Mouse (Mus musculus): Measurements from ENCODE around the gene Ap2m1.
"Not testable (repeated sequence)": the region's sequence is repeated elsewhere in the genome, so short reads cannot be mapped to it uniquely, and the experiment has no call there.

The Ap2m1 gene

DNA sequence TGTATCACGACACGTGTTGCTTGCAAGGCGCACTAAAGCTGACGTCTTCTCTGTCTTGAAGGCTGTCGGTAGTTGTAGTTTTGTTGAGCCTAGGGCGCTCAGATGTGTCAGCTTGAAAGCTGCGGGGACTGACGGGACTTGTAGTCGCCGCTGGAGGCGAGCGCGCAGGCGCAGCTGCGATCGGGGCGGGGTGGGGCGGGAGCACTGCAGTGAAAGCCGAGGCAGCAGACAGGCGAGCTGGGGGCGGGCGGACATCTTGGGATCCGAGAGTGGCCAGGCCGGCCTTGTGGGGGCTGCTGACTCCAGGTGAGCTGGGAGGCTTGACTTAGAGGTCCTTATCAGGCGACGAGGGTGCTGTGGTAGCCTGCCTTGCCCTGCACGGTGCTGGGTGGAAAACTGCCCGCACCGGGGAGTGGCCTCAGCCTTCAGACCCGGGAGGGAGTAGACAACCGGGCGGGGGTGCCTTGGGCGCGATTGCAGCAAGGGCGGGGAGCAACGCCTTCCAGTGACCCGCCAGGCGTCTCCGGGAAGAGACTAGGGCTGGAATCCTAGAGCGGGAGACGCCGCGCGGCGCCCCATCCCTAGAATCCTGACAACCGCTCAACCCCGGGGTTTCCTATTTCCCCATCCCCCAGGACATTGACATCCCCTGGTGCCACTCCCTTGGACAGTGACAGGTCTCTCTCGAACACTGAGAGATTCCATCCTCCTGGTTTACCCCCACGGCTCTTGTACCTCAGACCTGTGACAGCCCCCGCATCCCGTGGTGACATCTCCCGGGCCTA is at the start of gene Ap2m1:
TSS of gene Ap2m1 (plus strand) at position 183 of the 785 bp plus-strand sequence.
- DNase-seq (ENCODE audit: extremely low read depth, low read depth, low spot score) = peak; percentile 98

DNA sequence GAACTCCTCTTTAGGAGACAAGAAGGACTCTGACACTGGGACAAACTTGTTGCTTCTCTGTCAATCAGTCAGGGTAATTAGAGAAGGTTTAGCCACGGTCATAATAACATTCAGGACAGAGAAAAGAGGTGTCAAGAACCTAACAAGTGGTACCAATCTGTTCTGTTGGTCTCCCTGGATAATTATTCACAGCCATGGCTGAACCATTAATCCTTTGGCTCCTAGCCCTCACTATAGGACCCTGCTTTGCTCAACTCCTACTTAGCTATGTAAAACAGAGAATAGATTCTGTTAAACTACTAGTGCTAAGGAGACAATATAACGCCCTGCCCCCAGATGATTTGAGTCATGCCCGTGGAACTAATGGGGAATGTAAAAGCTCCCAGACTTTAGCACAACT is 49.2 kb upstream of the Ap2m1 start:
- no peak for DNase-seq (ENCODE audit: extremely low read depth, low read depth, low spot score)

- no peak for DNase-seq (ENCODE audit: extremely low read depth, low read depth, low spot score)
Observed at GRCm38 (mm10) chr16:20488151-20488550, 47.1 kb upstream of the Ap2m1 start.

- not testable (repeated sequence) for DNase-seq (ENCODE audit: extremely low read depth, low read depth, low spot score)
Observed at GRCm38 (mm10) chr16:20488751-20489150, 46.5 kb upstream of the Ap2m1 start.

GRCm38 (mm10) chr16:20489233-20489632 is 46.0 kb upstream of the Ap2m1 start:
- no peak for DNase-seq (ENCODE audit: extremely low read depth, low read depth, low spot score)

GRCm38 (mm10) chr16:20490581-20490980 is 44.7 kb upstream of the Ap2m1 start:
- no peak for DNase-seq (ENCODE audit: extremely low read depth, low read depth, low spot score)

- no peak for DNase-seq (ENCODE audit: extremely low read depth, low read depth, low spot score)
Observed at GRCm38 (mm10) chr16:20491301-20491700, 44.0 kb upstream of the Ap2m1 start.

- no peak for DNase-seq (ENCODE audit: extremely low read depth, low read depth, low spot score)
Observed at GRCm38 (mm10) chr16:20493452-20493851, 41.8 kb upstream of the Ap2m1 start.

GRCm38 (mm10) chr16:20496671-20497600 is 38.3 kb upstream of the Ap2m1 start:
- DNase-seq (ENCODE audit: extremely low read depth, low read depth, low spot score) = peak; percentile 59

DNA sequence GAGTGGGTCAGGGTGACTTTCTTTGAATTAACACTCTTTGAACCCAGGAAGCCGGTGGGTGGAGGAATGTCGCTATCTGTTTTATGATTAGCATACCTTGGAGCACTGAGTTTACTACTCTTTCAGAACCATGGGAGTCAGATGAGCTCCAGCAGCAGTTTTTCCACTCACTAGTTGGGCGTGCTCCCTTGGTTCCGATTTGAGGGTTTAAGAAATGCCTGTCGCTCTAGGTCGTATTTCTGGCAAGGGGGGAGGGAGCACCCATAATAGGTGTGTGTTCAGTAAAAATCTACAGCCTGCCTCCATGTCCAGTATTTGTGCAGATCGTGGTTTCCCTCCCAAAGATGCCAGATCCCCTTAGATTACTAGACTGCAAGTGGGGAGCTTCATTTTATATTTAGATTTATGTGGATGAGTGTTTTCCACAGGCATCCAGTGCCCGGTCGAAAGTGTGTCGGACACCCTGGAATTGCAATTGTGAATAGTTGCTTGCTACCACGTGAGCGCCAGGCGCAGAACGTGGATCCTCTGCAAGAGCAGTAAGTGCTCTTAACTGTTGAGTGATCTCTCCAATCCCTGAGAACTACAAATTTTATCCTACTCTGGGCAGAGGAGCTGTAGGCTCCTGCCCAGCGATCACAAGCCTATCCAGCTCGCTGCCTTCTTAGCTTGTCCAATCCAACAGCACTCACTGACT is 37.1 kb upstream of the Ap2m1 start:
- DNase-seq (ENCODE audit: extremely low read depth, low read depth, low spot score) = no peak

- peak; percentile 73 for DNase-seq (ENCODE audit: extremely low read depth, low read depth, low spot score)
Observed at GRCm38 (mm10) chr16:20498677-20499475, 36.4 kb upstream of the Ap2m1 start, which contains the start of gene Eif2b5. Eif2b5 (plus strand) TSS chr16:20498817.

DNA sequence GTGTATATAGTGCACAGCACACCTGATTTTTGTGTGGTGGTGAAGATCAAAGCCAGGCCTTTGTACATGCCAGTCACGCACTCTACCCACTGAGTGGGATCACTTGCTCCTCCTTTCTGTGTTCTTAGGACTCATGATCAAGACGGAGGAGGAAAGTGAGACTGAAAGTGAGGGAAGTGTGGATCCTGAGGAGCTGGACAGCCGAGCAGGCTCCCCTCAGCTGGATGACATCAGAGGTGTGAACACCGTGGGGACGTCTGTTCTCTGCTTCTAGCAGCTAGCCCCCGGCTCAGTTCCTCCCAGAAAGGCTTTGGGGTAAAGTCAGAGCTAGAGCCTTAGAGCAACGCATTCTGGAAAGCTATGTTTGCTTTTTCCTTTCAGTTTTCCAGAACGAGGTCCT is 29.3 kb upstream of the Ap2m1 start:
- DNase-seq (ENCODE audit: extremely low read depth, low read depth, low spot score) = no peak

DNA sequence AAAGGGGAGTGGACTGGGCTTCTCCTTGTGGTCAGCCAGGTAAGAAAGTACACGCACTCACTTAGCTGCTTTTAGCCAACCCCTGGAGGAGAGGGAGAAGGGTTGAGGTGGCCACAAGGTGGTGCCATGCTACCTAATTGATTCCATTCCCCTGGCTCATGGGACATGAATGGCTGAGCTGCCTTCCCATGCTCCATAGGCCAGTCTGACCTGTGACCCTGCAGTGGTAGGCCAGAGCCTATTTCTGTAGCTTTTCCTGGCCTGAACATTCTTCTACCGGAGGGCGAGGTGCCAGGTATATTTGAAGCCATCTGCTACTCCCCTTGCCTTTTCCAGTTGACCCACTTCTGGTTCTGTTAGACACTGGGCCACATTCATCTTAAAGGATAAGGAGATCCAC is 25.9 kb upstream of the Ap2m1 start:
- no peak for DNase-seq (ENCODE audit: extremely low read depth, low read depth, low spot score)

DNA sequence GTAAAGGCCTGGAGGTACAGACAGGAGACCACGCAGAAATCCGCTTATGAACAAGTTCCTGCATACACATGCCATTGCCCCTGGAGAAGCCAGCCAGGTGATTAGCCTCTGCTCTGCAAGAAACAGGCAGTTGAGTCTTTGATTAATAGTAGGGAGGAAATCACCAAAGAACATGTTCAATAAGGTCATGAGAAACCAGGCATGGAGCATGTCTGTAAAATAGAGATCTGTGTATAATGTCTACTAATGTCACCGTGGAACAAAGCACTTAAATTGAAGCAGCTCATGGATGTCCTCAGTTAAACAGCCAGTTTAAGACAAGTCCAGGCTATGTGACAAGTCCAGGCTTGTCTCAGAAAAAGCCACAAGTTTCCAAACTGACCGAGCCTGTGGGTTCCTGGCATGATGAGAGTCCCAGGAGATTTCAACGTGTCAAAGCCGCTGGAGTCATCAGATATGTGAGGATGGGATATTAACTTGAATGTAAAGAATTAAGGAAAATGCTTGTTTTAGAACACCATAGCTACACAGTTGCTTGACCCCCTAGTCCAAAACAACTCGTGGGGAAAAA is 23.9 kb upstream of the Ap2m1 start:
- peak; percentile 56 for DNase-seq (ENCODE audit: extremely low read depth, low read depth, low spot score)

- DNase-seq (ENCODE audit: extremely low read depth, low read depth, low spot score) = no peak
Observed at GRCm38 (mm10) chr16:20516032-20516431, 19.2 kb upstream of the Ap2m1 start.

- no peak for DNase-seq (ENCODE audit: extremely low read depth, low read depth, low spot score)
Observed at GRCm38 (mm10) chr16:20516726-20517201, 18.5 kb upstream of the Ap2m1 start, which contains the start of gene Dvl3. Dvl3 (plus strand) TSS chr16:20516982.

DNA sequence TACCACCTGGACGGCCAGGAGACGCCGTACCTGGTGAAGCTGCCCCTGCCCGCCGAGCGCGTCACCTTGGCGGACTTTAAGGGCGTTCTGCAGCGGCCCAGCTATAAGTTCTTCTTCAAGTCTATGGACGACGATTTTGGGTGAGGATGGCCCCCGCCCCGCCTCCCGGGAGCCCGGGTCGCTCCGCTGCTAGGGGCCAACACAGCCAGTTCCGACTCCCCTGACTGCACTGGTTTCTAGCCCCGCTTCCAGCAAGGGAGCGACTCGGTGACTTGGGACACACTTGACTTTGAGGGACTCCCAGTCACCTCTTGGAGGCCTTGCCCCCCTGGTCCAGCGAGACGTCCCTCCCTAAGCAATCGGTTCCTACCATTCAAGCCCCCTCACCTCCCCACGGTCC is 18.1 kb upstream of the Ap2m1 start:
- no peak for DNase-seq (ENCODE audit: extremely low read depth, low read depth, low spot score)

DNA sequence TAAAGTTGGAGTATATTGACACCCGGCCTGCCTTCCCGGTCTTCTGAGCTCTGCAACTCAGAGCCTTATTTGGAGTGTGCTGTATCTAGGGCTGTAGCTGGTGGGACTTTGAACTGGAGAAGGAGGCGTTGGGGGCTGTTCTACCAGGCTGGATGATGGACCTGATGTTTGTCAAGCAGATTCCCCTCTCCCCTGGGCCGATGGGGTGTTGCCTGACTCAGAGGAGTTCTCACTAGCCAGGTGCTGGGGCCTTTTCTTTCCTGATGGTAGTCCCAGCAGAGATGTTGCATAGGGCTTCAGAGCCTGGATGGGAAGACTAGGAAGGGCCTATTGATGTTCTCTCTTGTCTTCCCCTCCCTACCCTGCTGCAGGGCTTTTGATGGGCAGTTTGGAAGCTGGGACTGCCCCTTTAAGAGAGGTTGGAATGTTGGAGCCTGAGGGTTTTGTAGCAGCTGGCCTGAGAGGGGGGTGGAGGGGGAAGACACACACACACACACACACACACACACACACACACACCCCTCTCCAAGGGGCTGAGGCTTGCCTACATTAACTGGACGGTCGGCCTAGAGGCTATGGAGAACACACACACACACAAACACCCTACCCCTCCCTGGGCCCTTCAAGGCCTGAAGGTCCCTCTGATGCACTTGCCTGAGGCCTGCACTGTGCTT is 17.4 kb upstream of the Ap2m1 start:
- DNase-seq (ENCODE audit: extremely low read depth, low read depth, low spot score) = no peak

DNA sequence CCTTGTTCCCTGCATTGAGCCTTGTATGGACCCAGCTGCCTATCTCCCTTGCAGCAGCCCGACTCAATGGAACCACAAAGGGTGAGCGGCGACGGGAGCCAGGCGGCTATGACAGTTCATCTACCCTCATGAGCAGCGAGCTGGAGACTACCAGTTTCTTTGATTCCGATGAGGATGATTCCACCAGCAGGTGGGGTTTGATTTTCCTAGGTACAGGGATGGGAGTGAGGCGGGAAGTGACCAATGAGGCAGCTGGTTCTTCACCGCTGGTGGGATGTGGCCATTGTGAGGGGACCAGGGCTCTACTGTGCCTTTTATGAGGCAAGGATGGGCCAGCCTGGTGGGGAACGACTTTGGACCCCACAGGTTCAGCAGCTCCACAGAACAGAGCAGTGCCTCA is 11.4 kb upstream of the Ap2m1 start:
- DNase-seq (ENCODE audit: extremely low read depth, low read depth, low spot score) = no peak

Data from fat pad, adult 2 months (tissue).